Mouse (Mus musculus) Patski (cell line): ENCODE measurements around the gene Scn4a. TPM values are rescaled to one million over a fixed set of nuclear protein-coding genes. Genes with fewer than 3 reads are reported as not detected.

Experiments
- ATAC-seq: fragments of 100-300 bp; one replicate; pipeline ENCODE4 v1.8.0; 2021
- CTCF ChIA-PET: fragments of 350-600 bp; sonication (Branson Sonifier 250); formaldehyde crosslinking; loops from one replicate; lab custom pipeline; 2022; ENCODE audit warnings: inconsistent platforms; lab: Charles Lee
- POLR2A ChIA-PET: fragments of 350-600 bp; sonication (Branson Sonifier 250); formaldehyde crosslinking; loops from one replicate; lab custom pipeline; 2022; ENCODE audit warnings: antibody characterized with exemption, inconsistent platforms; lab: Charles Lee
- DNase-seq: peaks from one replicate; pipeline ENCODE4 v3.0.0-alpha.2; 2011; ENCODE audit warnings: low read depth, low spot score
- H3K27me3 ChIP-seq: fragments of 371-371 bp; one replicate; pipeline ENCODE4 v1.5.1; 2021
- CTCF ChIP-seq: fragments of 100-300 bp; IDR thresholded peaks from one replicate; pipeline ENCODE4 v1.5.1; 2021
- in situ Hi-C: fragments of 300-500 bp; cut with MboI; formaldehyde crosslinking; loops from 3 replicates; pipeline ENCODE4 v1.11.1; 2018; ENCODE audit warnings: low pct_unique_long_range_greater_than_20kb, mixed read lengths
- polyA plus RNA-seq: library from polyadenylated mRNA; unstranded; gene quantifications from one replicate; pipeline ENCODE4 v1.2.3, GENCODE M21; 2021

Scn4a gene
- polyA plus RNA-seq, 1 experiment from 2014 or later = 0.08 TPM

DNA sequence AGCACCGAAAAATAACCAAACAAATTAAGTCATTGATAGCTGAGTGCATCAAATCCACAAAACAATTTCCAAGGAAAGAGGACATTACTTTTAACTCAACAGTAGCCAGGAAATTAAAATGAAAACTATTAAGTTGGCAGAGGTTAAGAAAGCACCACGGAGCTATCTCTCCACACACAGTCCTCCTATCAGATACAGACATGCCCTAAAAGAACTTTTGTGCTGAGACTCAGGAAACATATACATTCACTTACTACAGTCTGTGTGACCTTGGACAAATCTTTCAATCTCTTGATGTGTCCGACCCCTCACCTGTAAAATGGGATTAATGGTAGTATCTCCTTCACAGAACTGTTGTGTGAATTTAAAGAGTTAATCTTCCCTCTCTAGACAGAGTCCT lies 33.3 kb upstream of the Scn4a start:
- DNase-seq = no peak
- CTCF ChIA-PET = interaction anchor here (1.6 kb wide), 1 partner anchor 84 kb away, joined by 5 read pairs; no protein-coding TSS in a partner anchor
- H3K27me3 ChIP-seq = peaks cover 3% of the 10 kb centered on the region
- POLR2A ChIA-PET = no interaction called here
- TF ChIP-seq CTCF = no peak
- in situ Hi-C loops = no loop called here
- no peak for ATAC-seq

DNA sequence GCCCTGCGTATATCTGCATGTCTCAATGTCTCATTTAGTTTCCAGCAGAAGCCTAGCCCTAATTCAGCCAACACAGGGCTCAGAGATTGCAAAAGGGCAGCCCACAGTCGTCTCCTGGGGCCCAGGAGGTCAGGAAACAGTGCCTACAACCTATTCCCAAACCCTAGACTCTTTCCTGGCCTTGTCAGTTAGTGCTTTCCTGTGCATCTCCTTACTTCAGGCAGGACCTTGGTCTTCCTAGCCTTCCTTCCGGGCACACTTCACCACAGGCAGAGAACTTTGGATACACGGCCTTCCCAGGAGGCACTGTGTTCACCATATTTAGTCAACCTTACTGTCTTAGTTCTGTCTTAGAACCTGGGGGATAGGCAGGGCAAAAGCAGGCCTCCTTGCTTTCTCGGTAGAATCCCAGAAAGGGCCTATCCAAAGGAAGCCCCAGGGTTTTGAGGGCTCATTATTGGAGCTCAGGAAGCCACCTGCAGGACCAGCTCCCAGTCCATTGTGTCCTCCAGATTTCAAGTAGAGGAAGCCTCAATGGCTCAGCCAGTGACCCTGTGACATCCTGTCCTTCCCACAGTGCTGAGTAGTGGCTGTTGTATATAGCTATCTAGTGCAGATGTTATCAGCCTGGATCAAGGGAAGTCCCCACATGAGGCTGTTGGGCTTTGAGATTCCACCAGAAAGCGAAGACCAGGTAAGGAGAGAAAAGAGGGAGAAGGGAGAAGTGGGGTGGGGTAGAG lies 30.1 kb upstream of the Scn4a start:
- DNase-seq (no peak), ATAC-seq (no peak)
- ChIA-PET POLR2A (interaction anchor here (0.5 kb wide), 1 partner anchor 172 kb away, joined by 3 read pairs; no protein-coding TSS in a partner anchor), CTCF (interaction anchor here (1.3 kb wide), 1 partner anchor 17 kb away, joined by 3 read pairs; no protein-coding TSS in a partner anchor)
- peaks cover 9% of the 10 kb centered on the region for H3K27me3 ChIP-seq
- TF ChIP-seq CTCF = no peak
- in situ Hi-C loops = no loop called here

DNA sequence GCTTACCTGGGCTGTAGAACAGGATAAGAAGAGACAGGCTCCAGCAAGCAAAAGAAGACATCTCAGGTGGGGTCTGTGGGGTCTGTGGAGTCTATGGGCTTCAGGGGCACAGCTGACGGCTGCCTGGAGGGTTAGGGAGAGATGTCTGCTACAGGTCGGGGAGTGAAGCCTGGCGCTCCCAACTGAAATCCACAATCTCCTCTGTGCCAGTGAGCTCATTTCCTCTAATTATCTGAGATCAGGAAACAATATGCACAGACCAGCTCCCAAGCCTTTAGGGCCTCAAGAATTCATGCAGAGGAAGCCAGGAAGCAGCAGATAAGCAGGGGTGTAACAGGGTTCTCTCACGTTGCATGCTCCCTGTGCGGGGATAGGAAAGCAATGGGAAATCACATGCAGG lies 29.3 kb upstream of the Scn4a start:
- ChIA-PET POLR2A (no interaction called here), CTCF (interaction anchor here (1.5 kb wide), 1 partner anchor 9 kb away, joined by 3 read pairs; no protein-coding TSS in a partner anchor)
- peaks cover 16% of the 10 kb centered on the region for H3K27me3 ChIP-seq
- in situ Hi-C loops = no loop called here
- TF ChIP-seq CTCF = no peak
- no peak for DNase-seq
- ATAC-seq = no peak

GRCm38 (mm10) chr11:106381883-106382282 lies 28.8 kb upstream of the Scn4a start:
- no peak for DNase-seq
- CTCF ChIA-PET = interaction anchor here (1.4 to 1.5 kb wide), 2 partner anchors 9 to 79 kb away, joined by 3 read pairs; no protein-coding TSS in a partner anchor
- ATAC-seq = no peak
- in situ Hi-C loops = no loop called here
- peaks cover 16% of the 10 kb centered on the region for H3K27me3 ChIP-seq
- TF ChIP-seq CTCF = no peak
- POLR2A ChIA-PET = no interaction called here

GRCm38 (mm10) chr11:106381011-106381410 lies 27.9 kb upstream of the Scn4a start:
- in situ Hi-C loops = no loop called here
- ChIA-PET POLR2A (no interaction called here), CTCF (interaction anchor here (1.4 to 1.5 kb wide), 3 partner anchors 10 to 78 kb away, joined by 3 read pairs; no protein-coding TSS in a partner anchor)
- no peak for TF ChIP-seq CTCF
- ATAC-seq = no peak
- no peak for DNase-seq
- H3K27me3 ChIP-seq = peaks cover 16% of the 10 kb centered on the region

DNA sequence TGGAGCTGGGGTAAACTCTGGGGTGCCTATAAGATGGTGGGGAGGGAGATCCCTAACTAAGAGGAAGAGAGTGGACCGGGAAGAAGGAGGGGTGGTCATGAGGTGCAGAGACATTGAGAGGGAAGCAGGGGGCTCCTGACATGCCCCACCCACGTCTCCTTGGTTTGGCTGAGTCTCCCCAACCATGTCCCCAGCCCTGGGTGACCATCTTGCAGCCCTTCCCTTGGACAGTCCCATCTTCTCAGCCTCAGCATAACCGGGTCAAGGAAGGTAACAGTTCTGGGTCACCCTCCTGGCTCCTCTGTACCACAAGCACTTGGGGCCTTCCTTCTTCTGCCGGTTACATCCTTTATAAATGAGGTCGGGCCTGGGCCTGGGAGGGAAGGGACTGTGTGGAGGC lies 21.9 kb upstream of the Scn4a start:
- no peak for TF ChIP-seq CTCF
- ChIA-PET POLR2A (no interaction called here), CTCF (no interaction called here)
- ATAC-seq (no peak), DNase-seq (no peak)
- peaks cover 19% of the 10 kb centered on the region for H3K27me3 ChIP-seq
- in situ Hi-C loops = no loop called here

DNA sequence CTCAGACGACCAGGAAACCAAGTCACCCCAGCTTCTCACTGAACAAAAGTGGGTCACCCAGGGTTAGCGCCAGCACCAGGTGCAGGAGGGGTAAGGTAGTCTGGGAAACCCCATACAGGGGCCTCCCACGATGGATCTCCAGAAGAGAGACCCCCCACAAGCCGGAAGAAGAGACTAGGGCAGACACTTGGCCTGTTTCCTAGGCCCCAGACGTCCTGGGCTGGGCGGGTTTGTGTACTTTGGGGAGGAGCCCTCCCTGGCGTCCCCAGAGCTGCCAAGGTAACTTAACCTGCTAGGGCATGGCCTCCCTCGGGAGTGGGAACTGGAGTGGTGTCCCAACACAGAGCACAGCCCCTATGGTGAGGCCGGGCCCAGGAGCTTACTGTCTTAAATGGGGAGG lies 21.5 kb upstream of the Scn4a start:
- no peak for TF ChIP-seq CTCF
- H3K27me3 ChIP-seq = peaks cover 19% of the 10 kb centered on the region
- in situ Hi-C loops = no loop called here
- DNase-seq = no peak
- ChIA-PET CTCF (no interaction called here), POLR2A (no interaction called here)
- ATAC-seq = no peak

DNA sequence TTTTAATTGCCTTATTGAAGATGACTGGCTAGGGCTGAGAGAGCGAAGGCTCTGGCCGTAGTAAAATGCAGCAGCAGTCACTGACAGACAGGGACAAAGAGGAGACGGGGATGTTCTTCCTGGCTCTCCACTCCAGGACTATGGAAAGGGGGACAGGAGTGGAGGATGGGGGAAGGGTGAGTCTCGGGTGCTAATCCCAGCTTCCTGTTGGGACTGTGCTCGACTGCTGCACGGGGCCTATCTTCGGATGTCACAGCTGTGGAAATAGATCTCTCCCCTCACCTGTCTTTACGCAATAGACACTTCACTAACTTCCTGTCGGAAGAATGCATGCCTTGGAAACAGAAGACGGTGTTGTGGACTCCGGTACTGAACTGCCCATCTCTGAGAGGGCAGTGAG lies 20.9 kb upstream of the Scn4a start:
- no peak for TF ChIP-seq CTCF
- no peak for DNase-seq
- H3K27me3 ChIP-seq = peaks cover 18% of the 10 kb centered on the region
- ChIA-PET POLR2A (no interaction called here), CTCF (no interaction called here)
- in situ Hi-C loops = no loop called here
- no peak for ATAC-seq

DNA sequence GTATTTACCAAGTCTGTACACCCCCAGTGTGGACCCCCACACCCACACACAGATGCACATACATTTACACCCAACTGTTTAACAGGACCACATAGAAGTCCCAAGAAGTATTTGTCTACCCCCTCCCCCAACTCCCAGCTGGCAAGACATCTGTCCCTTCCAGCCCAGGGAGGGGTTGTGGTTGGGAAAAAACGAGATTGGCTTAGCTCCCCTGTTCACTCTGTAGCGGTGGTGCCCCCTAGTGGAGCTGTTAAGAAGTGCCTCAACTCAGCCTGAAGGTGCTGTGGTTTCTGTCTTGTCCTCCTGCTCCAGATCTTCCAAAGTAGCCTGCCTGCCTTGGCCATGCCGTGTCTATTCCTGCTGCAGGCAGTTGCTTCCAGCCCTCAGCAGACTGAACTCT lies 13.2 kb upstream of the Scn4a start:
- H3K27me3 ChIP-seq = peaks cover 12% of the 10 kb centered on the region
- CTCF ChIA-PET = interaction anchor here (0.6 to 2.2 kb wide), 11 partner anchors 10 to 110 kb away, joined by 3 to 11 read pairs (median 4); partner anchors contain the start of gene Cd79b
- POLR2A ChIA-PET = interaction anchor here (0.7 to 1.0 kb wide), 2 partner anchors 14 to 93 kb away, joined by 3 read pairs; no protein-coding TSS in a partner anchor
- peak; percentile 91 for TF ChIP-seq CTCF
- ATAC-seq (peak; percentile 35), DNase-seq (peak; percentile 2)
- in situ Hi-C loops = no loop called here

DNA sequence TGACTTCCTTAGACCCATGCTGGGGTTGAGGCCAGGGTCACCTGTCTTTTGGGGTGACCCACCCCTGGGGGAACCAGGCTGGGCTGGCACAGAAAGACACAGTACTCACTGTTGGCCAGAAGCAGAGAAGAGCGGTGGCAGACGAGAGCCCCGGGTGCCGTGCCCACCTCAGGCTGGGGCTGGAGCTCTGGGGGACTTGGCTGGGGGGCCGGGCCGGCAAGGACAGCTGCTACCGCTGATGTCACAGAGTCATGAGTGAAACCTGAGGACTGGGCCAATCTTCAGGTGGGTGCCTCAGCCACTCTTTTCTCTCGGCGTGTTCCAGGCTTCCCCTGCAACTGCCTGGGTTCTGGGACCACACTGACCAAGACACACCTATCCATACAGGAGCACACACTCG lies 12.3 kb upstream of the Scn4a start, which contains the start of gene Prr29:
Prr29 (plus strand) TSS at position 107 of the 400 bp plus-strand sequence.
- POLR2A ChIA-PET = interaction anchor here (0.7 kb wide), 1 partner anchor 288 kb away, joined by 3 read pairs; no protein-coding TSS in a partner anchor
- CTCF ChIA-PET = interaction anchor here (2.0 to 2.2 kb wide), 2 partner anchors 26 to 61 kb away, joined by 5 to 7 read pairs; no protein-coding TSS in a partner anchor
- TF ChIP-seq CTCF = no peak
- peaks cover 12% of the 10 kb centered on the region for H3K27me3 ChIP-seq
- in situ Hi-C loops = no loop called here
- ATAC-seq (no peak), DNase-seq (no peak)

DNA sequence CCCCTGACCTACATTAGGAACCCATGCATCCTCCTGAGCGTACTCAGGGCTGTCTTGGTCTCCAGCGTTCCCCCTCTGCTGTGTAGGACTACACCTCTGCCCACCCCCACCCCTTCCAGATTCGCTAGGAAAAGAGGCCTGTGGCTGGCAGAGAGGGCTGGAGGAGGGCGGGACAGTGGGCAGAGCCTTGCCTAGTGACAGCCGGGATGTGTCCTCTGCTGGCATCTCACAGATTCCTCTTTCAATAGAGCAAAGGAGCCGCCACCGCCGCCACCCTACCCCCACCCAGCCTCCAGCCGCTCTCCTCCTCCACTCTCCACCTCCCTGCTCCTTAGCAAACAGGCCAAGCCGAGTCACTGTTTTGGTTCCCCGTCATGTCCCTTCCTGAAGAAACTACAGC lies 11.6 kb upstream of the Scn4a start:
- ATAC-seq (no peak), DNase-seq (no peak)
- peaks cover 12% of the 10 kb centered on the region for H3K27me3 ChIP-seq
- no peak for TF ChIP-seq CTCF
- in situ Hi-C loops = no loop called here
- ChIA-PET CTCF (interaction anchor here (2.0 kb wide), 1 partner anchor 60 kb away, joined by 5 read pairs; no protein-coding TSS in a partner anchor), POLR2A (no interaction called here)
